Mouse (Mus musculus): Measurements from ENCODE around the gene Trpv3.
A peak's percentile ranks its signal among the peaks of the same experiment; 100 is the strongest.

Gene Trpv3

DNA sequence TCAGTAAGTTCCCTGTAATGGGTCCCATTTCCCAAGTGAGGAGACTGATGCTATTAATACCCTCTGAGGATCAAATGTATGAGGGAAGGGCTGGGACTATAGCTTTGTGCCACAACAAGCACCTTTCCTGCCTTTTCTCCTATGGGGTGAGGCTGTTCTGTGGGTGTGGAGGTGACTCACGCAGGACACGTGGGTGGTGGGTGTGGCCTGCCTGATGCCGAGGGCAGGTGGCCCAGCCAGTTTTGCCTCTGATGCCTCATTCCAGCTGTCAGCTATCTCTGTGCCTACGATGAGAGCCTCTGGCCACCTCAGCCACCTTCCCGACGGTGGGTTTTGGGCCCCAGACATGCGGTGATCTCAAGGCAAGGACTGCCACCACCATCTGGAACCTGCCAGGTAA, at the start of gene Trpv3:
Gene Trpv3, plus strand, starts transcription at position 122 of the 400 bp plus-strand sequence.
- no peak for DNase-seq

DNA sequence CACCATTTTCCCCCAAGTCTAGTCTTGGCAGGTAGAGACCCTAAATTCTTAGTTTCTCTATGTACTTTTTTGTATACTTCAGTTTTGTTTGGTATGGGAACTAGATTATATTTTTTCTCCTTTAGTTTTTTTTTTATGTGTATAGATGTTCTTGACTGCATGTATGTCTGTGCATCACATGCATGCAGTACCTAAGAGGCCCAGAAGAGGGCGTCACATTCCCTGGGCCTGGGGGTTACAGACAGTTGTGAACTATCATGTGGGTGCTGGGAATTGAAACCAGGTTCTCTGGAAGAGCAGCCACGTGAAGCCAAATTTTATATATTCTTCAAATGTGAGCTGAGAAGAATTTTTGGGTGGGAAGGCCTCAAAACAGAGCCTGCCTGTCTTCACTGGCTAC, 47.5 kb upstream of the Trpv3 start:
- no peak for DNase-seq

DNA sequence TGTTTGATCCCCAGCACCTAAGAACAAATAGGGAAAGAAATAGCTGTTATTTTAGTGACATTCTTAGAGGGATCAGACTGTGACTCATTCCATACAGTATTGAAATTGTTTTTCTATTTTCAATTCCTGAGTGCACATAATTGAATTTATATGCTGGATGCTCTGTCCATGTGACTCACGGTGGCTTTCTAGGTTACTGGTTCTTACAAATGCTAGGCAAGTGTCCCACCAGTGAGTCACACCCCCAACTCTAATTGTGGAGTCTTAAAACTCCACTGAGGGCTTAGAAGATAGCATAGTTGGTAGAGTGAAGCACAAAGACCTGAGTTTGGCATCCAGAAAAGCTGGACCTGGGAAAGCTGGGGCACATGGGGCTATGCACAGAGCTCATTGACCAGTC, 46.5 kb upstream of the Trpv3 start:
- no peak for DNase-seq

DNA sequence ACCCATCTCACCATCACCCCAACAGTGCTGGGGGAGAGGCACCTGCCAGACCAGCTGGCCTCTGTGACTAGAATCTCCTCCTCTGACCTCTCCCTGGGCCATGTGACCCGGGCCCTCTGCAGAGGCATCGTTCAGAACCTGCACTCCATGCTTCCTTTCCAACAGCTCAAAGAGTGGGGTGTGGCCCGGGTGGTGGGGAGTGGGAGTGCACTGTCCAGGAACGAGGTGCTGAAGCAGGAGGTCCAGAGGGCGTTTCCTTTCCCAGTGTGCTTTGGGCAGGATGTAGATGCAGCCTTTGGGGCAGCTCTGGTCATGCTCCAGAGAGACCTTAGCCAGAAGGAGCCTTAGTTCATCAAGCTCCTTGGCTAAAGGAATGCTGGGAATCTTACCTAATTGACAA, 44.3 kb upstream of the Trpv3 start:
- DNase-seq, result no peak

DNA sequence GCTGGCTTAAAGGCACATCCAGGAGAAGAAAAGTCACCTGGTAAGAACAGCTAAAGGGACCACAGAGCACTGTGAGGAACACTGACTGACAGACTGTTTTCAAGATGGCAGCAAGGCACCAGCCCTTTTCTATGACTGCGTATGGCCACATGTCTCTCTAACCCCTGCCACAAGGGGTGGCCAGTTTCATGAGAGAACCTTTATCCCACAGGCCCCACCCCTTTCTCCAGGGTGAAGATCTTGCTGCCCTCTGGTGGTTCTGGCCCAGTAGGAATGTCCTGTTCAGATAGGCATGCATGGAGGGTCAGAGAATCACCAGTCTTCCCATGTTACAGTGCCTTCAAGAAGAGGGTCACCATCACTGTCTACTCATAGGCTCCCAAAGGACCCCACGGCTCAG, 43.2 kb upstream of the Trpv3 start:
- DNase-seq, result peak; percentile 48

DNA sequence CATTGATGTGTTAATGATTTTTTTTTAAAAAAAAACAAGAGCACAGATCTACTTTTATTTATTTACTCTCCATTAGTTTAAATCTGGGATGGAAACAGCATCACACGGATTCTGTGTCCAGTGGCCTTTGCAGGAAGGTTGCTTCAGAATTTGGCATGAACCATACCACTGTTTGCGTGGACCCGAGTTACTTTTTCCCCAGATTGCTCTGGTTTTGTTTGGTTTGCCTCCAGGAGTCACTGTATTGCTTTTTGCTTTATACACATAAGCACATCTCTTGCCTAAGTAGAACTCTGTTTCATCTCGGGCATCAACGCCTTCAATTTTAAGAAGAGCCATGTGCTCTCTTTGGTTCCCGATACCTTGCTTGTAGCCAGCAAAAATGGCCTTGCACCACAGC, 41.3 kb upstream of the Trpv3 start:
- no peak for DNase-seq

DNA sequence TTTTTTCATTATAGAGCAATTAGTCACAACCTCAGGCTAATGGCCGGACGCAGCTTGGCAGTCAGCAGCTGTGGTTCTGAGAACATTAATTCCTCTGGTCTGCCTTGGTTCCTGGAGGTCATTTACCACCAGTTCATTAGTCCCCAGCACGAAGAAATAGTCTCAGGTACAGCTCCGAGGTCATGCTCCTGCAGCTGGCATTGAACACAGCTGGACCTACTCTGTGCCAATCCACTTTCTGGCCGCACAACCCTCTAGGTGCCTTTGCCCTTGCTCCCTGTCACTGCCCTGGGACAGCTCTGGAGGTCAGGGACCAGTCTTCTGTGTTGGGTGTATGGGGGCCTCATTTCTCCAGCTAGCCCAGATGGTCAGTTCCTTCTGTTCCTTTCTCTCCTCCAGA, 38.3 kb upstream of the Trpv3 start:
- DNase-seq, result no peak

DNA sequence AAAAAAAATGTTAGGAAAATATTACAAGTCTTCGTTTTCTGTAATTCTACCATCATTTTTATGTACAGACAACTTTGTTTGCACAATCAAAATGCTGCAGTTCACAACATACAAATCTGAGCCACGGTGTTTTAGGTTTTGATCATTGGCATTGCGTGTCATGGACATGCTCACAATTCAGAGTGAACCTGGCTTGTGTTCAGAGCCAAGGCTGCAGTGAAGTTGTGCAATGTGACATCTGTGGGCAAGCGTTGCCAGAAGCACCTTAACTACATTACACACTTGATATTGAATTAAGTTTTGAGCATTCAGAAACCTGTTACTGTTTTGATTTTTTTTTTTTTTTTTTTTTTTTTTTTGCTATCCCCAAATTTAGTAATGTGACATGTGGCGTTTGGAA, 37.1 kb upstream of the Trpv3 start:
- DNase-seq, result no peak

DNA sequence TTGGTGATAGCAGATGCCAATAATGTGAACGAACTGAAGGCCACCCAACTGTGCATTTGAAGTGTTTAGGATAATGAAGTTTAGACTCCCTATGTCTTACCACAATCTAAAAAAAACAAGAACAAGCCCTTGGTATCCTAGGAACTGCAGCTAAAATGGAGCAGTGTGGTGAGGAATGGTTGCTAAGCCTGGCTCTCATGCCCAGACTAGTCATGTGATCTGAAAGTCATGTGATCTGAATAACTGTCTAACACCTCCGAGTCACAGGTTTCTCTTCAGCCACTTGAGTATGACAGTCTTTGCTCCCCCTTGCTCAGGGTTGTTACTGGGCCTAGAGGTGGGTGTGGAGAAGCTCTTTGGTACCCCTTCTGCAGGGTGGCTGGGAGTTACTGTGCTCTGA, 34.7 kb upstream of the Trpv3 start:
- DNase-seq, result no peak

DNA sequence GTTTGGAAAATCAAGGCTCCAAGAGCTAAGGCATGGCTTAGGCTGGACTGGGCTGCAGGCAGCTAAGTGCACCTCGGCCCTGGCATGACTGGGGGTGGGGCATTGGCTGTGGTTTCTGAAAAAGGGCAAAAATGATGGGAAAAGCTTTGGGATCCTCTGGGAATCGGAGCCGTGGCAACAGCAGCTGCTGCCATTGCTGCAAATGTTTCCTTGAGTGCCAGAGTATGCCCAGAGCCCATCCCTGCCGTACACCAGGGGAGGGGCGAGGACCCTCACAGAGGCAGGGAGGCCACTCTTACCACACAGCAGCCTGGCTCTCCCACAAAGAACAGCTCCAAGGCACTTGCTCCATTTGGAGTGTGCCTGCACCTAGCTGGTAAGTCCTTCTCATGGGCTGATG, 33.2 kb upstream of the Trpv3 start, which contains the start of gene Trpv1:
Gene Trpv1, plus strand, starts transcription at position 301 of the 400 bp plus-strand sequence.
- no peak for DNase-seq

DNA sequence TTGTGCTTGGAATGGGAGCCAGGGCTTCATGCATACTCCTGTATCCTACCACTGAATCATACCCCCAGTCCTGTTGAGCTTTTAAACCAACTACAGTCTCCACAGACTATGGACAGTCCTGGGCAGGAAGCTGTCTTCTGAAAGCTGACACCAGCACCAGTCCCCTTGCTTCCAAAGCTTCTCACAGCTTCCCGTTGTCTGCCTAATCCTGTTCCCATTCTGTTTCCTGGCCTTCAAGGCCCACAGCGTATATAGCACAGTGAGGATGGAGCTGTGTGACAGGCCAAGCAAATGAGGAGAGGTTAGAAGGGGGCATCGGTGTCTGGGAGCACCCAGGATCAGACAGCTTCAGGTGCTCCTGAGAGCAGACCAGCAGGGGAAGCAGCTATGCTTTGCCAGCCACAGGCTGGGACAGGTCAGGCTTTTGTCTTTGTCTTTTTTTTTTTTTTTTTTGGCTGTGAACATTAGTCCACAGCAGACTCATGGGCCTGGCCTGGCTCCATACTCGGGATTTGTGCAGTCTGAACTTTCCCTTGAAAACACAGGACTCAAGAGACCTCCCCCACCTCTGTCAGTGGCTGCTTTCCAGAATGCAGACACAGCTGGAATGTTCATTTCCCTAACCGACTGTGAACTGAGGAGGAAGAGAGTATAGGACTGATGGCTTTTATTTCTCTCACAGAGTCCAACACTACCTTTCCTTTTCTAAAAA, 31.0 kb upstream of the Trpv3 start:
- DNase-seq, result peak; percentile 45

DNA sequence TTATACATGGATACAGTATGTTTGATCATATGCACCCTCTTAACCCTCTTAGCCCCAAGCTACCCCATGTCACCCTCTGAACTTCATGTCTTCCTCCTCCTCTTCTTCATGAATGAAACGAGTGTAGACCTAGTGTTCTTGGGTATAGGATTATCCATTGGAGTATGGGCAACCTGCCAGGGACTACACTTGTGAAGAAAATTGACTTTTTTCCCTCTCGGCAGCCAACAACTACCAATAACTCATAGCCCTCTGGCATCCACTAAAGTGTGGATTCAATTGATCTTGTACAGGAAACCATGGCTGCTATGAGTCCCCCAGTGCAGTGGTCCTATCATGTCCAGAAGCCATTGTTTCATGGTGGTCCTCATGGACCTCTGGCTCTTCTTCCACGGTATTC, 30.5 kb upstream of the Trpv3 start:
- no peak for DNase-seq

DNA sequence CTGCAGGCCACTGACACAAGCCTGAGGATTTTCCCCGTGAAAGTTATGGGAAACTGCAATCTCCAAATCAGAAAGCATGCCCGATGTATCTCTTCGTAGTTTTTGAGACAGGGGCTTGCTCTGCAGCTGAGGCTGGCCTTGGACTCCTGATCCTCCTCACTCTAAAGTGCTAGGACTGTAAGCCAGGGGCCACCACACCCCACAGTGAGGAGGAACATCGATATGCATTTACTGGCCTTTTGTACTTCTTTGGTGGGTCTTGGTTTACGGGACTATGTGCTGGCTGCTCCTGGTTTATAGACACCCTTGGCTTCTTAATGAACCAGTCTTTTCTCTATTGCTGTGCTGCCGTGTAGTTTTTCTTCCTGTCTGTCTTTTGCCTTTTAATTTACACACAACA, 25.0 kb upstream of the Trpv3 start:
- no peak for DNase-seq

DNA sequence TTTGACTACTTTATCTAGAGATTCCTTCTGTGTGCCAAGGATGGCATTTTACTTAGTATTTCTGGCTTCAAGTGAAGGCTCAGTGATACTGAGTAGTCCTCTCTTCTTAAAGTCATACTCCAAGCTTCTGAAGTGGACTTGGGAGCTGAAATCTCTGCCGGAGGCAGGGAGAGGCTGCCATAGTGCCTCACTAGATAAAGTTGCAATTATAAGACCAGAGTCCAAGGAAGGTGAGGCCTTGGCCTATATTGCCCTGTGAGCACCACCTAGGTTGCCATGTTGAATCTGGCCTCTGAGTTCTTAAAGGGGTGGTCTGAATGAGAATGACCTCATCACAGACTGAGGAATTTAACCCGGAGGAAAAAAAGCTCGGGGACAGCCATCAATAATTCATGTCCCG, 24.4 kb upstream of the Trpv3 start:
- DNase-seq, result no peak

DNA sequence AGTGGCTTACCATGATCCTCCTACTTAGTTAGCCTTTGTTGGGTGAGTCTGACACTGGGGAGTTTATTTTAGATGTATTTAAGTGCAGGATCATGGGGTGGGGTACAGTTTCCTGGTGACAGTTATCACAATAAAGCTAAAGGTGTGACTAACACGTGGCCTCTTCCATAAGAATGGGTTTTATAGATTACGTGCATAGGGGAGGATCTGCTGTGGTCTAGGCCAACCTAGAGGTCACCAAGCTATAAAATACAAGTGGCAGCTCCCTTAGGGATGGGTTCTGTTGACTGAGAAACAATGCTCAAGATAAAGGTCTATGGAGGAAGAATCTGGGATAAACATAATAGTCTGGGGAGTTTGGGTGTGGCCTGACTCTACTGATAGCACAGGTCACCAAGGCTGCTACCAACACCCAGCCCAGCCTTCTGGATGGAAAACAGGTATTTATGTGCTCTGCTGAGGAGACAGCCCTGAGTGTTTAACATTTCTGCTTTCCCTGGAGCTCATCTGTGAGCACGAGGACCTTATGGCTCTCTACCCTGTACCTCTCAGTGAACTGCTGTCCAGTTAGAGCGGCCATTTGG, 9.7 kb upstream of the Trpv3 start:
- DNase-seq, result no peak

DNA sequence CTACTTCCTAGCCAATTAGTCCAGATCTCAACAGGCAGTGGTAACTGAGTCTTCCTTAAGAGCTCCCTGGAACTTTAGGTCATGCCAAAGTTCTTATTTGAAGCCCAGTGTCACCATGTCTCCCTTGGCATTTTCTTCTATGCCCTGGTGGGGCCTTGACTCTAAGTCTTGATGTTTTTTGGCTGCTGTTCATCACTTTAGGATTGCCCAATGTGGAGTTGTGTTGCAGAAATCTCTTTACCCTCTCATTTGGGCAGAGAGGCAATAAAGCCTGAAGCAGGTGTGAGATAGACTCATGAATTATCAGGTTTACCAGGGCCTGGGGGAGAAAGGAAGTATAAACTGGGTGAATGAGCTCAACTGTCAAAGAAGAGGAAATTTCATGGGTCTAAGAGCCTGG, 8.5 kb upstream of the Trpv3 start:
- no peak for DNase-seq

DNA sequence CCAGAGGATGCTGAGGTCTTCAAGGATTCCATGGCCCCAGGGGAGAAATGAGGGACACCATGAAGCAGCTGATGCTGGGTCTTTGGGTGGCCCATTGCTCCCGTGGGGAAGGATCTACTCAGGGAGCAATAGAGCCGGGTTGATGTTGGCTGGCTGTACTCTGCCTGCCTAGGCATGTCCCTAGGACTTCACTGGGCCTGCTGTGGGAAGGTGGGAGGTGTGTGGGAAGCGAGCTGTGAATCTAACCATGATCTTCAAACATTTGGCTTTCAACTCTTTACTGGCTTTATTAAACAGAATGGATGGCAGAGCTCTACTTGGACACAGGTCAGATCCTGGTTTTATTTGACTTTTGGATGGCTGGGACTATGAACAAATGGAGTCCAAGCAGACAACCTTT, 6.7 kb upstream of the Trpv3 start:
- DNase-seq, result no peak

DNA sequence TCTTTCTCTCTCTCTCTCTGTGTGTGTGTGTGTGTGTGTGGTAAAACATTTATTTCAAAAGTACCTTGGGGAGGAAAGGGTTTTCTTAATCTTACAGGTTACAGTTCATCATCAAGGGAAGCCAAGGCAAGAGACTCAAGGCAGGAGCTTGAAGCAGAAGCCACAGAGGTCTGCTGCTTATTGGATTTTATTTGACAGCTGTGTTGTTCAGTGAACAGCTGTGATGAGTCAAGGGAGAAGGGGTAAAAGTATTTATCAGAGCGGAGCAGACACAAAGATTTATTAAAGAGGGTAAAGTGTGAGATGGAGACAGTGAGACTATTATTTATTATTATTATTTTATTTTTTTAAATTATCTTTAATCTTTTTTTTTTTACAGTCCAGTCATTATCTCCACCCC, 5.8 kb upstream of the Trpv3 start:
- no peak for DNase-seq

DNA sequence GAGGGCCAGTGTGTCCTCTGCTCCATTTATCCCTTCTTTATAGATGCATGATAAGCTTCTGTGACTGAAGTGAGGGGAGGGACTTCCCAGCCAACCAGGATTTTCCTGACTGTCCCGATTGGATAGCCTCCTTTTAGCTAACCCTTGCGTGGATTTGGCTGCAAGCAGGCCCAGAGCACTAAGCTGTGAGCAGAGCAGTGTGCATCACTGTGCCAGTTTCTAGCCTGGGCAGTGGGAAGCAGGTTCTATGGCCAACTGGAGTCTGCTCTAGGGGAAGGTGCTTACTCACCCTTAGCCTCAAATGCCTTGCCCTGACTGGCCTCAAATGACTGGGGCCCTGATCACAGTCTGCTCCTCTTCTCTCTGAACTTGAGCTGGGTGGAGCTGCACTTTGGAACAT, 7.6 kb downstream of the Trpv3 start:
- DNase-seq, result no peak

DNA sequence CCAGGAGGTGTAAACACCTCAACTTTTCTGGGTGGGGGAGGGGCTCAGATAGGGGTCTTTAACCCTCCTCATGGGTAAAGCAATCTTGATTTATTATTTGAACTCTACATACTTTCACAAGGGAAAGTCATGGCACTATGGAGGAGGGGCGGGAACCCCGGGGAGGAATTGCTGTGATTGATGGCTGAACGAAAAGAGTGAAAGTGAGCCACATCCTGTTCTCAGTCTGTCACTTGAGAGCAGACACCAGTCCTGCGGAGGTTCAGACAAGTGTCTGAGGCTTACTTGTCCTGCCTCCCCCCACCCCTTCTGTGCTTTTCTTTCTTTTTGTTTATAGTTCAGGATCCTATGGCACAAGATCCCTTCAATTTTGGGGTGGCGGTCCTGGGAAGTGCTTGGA, 13.5 kb downstream of the Trpv3 start:
- DNase-seq, result no peak

DNA sequence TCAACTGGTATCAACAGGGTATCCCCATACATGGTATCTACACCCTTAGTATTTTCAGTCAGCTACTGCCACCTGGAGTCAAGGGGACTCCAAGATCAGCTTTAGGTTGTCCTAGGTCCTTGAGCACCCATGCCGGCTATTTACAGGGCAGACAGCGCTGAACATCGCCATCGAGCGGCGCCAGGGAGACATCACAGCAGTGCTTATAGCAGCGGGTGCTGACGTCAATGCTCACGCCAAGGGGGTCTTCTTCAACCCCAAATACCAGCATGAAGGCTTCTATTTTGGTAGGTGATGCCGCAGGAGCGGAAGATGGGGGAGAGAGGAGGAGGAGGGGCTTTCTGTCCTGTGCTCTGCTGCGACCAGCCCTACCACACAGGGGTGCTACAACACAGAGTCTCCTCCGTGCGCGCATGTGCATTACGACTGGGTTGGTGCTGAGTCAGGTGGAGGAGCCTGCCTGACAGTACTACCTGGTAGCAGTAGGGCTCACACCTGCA, 14.4 kb downstream of the Trpv3 start:
- peak; percentile 66 for DNase-seq

DNA sequence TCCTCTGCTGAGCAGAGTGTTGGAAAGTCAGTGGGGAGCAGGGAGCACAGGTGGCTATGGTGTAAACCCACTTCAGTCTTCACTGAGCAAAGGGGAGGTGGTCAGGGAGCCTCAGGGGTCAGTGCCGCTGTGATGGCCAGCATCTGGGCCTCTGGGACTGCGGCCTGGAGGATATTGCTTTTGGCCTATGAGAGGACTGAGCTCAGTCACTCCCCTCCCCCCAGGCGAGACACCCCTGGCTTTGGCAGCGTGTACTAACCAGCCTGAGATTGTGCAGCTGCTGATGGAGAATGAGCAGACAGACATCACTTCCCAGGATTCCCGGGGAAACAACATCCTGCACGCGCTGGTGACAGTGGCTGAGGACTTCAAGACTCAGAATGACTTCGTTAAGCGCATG, 16.2 kb downstream of the Trpv3 start:
- DNase-seq, result no peak

DNA sequence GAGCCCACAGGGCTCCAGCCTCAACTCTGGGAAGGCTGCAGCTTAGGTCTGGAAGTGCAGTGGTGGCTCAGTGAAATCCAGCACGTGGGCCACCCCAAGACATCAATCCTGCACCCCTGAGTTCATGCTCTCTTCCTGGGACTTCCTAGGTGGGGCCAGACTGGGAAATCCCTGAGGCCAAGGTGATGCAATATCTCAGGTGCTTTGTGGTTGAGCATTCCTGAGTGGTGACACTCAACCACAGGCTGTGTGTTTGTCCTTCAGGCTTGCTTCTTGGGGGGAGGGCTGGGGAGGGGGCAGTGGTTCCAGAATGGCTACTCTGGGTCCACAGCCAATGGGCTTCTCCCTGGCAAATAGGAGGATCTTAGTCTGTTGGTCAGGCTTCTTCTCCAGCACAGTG, 16.7 kb downstream of the Trpv3 start:
- no peak for DNase-seq

DNA sequence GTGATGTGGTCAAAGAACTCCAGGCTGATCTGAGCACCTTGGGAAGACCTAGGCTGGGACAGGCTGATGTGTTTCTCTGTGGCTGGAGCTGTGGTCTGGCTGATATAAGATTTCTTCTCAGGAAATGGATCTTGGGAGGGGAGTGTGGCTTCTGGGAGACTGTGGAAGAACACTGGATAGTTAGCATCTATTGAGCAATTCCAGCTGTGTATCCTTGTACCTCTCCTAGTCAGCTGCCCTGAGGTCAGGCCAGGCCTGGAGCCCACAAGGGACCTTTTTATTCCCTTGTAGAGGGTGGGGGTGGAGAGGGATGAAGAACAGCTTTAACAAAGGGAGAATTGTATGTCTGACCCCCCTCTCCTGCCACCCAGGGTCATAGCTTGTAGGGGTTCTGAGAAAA, 17.2 kb downstream of the Trpv3 start:
- no peak for DNase-seq

DNA sequence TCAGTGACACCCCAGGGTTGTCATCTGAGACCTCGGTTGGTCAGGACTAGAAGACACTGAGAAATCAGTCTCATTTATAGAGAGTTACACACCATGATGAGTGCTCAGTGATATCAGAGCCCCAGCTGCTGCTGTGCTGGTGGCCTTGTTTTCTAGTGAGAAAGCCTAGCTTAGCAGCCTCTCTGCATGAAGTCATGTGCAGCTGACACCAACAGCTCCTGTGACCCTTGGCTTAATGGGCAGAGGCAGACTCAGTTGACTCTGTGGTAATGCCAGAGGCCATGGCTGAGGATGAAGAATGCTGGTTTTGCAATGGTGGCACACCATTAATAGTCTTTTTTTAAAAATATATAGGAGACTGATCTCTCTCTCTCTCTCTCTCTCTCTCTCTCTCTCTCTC, 22.4 kb downstream of the Trpv3 start:
- DNase-seq, result no peak

Data from kidney, adult 18-20 months (tissue).